Mouse (Mus musculus) bone marrow macrophage, adult 2 months (primary cell): Measurements from ENCODE around the gene Kcnmb2. TPM values are rescaled to one million over a fixed set of nuclear protein-coding genes. Genes with fewer than 3 reads are reported as not detected.

ENCODE experiments used
- H3K27ac ChIP-seq: 2 replicates; pipeline ENCODE4 v1.5.1; 2012; ENCODE audit warnings: low read depth, low read length; ENCODE audit not compliant: insufficient read depth
- H3K4me1 ChIP-seq: 2 replicates; pipeline ENCODE4 v1.6.1; 2012; ENCODE audit warnings: low read length; ENCODE audit not compliant: control insufficient read depth, insufficient read depth
- H3K4me3 ChIP-seq: 2 replicates; pipeline ENCODE4 v1.5.1; 2012; ENCODE audit warnings: mild to moderate bottlenecking, low read length, moderate library complexity; ENCODE audit not compliant: insufficient read depth
- CTCF ChIP-seq: IDR thresholded peaks from 2 replicates; pipeline ENCODE4 v1.5.1; 2012; ENCODE audit warnings: low read depth, mild to moderate bottlenecking, low read length, moderate library complexity
- POLR2A ChIP-seq: IDR thresholded peaks from 2 replicates; pipeline ENCODE4 v1.6.1; 2012; ENCODE audit warnings: mild to moderate bottlenecking, low read depth, low read length, borderline replicate concordance
- polyA plus RNA-seq: library from polyadenylated mRNA; stranded (reverse); fragments of >200 nt; gene quantifications from 2 replicates; pipeline ENCODE4 v1.2.4, GENCODE M21; 2012; ENCODE audit not compliant: missing spikeins, insufficient read depth, insufficient read length

The Kcnmb2 gene
- polyA plus RNA-seq, 1 experiment: not detected

- no peak overlapping the region for H3K4me3 ChIP-seq
- TF ChIP-seq POLR2A: no peak
- no peak for TF ChIP-seq CTCF
Measured at GRCm38 (mm10) chr3:32188955-32189354, 286.6 kb downstream of the Kcnmb2 start.

GRCm38 (mm10) chr3:32189956-32190355 lies 287.6 kb downstream of the Kcnmb2 start:
- no peak overlapping the region for H3K27ac ChIP-seq
- H3K4me3 ChIP-seq: no peak overlapping the region
- no peak for TF ChIP-seq CTCF
- TF ChIP-seq POLR2A: no peak
- no peaks in the 10 kb centered on the region for H3K4me1 ChIP-seq

More at GRCm38 (mm10) chr3:32188955-32189354, 286.6 kb downstream of the Kcnmb2 start:
- Histone ChIP-seq H3K4me1 (no peaks in the 10 kb centered on the region), H3K27ac (no peak overlapping the region)

- Histone ChIP-seq H3K4me3 (no peak overlapping the region), H3K4me1 (no peaks in the 10 kb centered on the region), H3K27ac (no peak overlapping the region)
- TF ChIP-seq CTCF (no peak), POLR2A (no peak)
Measured at GRCm38 (mm10) chr3:32194014-32194413, 291.7 kb downstream of the Kcnmb2 start.

- Histone ChIP-seq H3K4me1 (no peaks in the 10 kb centered on the region), H3K4me3 (no peak overlapping the region), H3K27ac (no peak overlapping the region)
- no peak for TF ChIP-seq CTCF
- no peak for TF ChIP-seq POLR2A
Measured at GRCm38 (mm10) chr3:32226755-32227154, 324.4 kb downstream of the Kcnmb2 start.

GRCm38 (mm10) chr3:32236766-32237165 lies 334.5 kb downstream of the Kcnmb2 start:
- no peak overlapping the region for H3K27ac ChIP-seq
- no peak for TF ChIP-seq CTCF
- TF ChIP-seq POLR2A: no peak
- no peaks in the 10 kb centered on the region for H3K4me1 ChIP-seq
- H3K4me3 ChIP-seq: no peak overlapping the region
